Mouse (Mus musculus) forebrain, embryonic 16.5 days (tissue): ENCODE measurements at regions not wholly inside any gene's neighbourhood (a gene's known extent, or its start where the extent isn't known, plus 50 kb on each side); places are given as distances from the start of the nearest gene placed in this dataset.
A peak's percentile ranks its signal among the peaks of the same experiment; 100 is the strongest.

Experiments used
- ATAC-seq: fragments of 200-750 bp; cut with Nextera tagmentation; 2 replicates; pipeline ENCODE4 v1.8.0; 2017; ENCODE audit warnings: mild to moderate bottlenecking, moderate library complexity
- H3K27ac ChIP-seq: fragments of 300-500 bp; sonication (generic); 2 replicates; pipeline ENCODE4 v1.5.1; 2014; ENCODE audit warnings: low read length, control low read depth
- H3K27me3 ChIP-seq: fragments of 300-500 bp; sonication (generic); replicated peaks from 2 replicates; pipeline ENCODE4 v1.6.1; 2014; ENCODE audit warnings: low read length; ENCODE audit not compliant: control insufficient read depth, insufficient read depth
- H3K36me3 ChIP-seq: fragments of 300-500 bp; sonication (generic); 2 replicates; pipeline ENCODE4 v1.6.1; 2014; ENCODE audit not compliant: control insufficient read depth, insufficient read depth
- H3K4me1 ChIP-seq: fragments of 300-500 bp; sonication (generic); replicated peaks from 2 replicates; pipeline ENCODE4 v1.6.1; 2014; ENCODE audit warnings: low read length; ENCODE audit not compliant: control insufficient read depth, insufficient read depth
- H3K4me2 ChIP-seq: fragments of 300-500 bp; sonication (generic); 2 replicates; pipeline ENCODE4 v1.6.1; 2014; ENCODE audit warnings: mild to moderate bottlenecking, low read length, control low read depth
- H3K4me3 ChIP-seq: fragments of 300-500 bp; sonication (generic); replicated peaks from 2 replicates; pipeline ENCODE4 v1.5.1; 2014; ENCODE audit warnings: mild to moderate bottlenecking, low read length, control low read depth
- H3K9ac ChIP-seq: fragments of 300-500 bp; sonication (generic); replicated peaks from 2 replicates; pipeline ENCODE4 v1.6.1; 2014; ENCODE audit warnings: low read depth, low read length, control low read depth
- H3K9me3 ChIP-seq: fragments of 300-500 bp; sonication (generic); 2 replicates; pipeline ENCODE4 v1.6.1; 2016; ENCODE audit warnings: low read length; ENCODE audit not compliant: control insufficient read depth
- WGBS: fragments of 180-500 bp; shearing (Covaris S2); extraction: QIAGEN DNeasy Blood & Tissue Kit; methylation state at CpG from one replicate; pipeline ENCODE4 v1.1.7; 2014; 5-methylcytosine and 5-hydroxymethylcytosine counted together

DNA sequence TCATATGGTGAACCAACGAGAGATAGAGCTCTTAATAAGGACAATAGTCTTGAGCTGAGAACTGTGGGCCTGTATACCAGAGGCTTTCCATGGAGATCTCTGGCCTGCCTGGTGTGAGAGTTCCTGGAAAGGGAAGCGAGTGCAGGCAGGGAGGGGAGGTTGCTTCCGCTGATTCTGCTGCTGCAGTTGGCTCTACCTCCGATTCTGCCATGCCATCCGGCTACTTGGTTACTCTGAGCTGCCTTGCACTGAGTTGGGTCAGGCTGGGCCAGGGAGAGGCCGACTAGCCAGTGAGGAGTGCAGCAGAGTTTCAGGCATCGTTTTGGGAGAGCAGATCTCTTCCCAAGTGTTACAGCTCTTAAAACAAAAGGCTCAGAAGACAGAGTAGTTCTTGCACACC lies 285.2 kb downstream of the Dhx35 start:
- 78% methylated on average over 7 of the region's 7 CpGs for WGBS
- H3K4me2 ChIP-seq, result no peak overlapping the region
- H3K27ac ChIP-seq, result no peak overlapping the region
- H3K9ac ChIP-seq, result no peak overlapping the region
- H3K4me1 ChIP-seq, result peaks cover 9% of the 10 kb centered on the region; the same call in 1 of the 2 replicates
- H3K27me3 ChIP-seq, result no peaks in the 10 kb centered on the region
- no peak overlapping the region for H3K4me3 ChIP-seq
- no peak for ATAC-seq
- no peaks in the 10 kb centered on the region for H3K36me3 ChIP-seq
- no peaks in the 10 kb centered on the region for H3K9me3 ChIP-seq

- Histone ChIP-seq H3K4me1 (peaks cover 9% of the 10 kb centered on the region; the same call in 1 of the 2 replicates), H3K36me3 (no peaks in the 10 kb centered on the region), H3K9me3 (no peaks in the 10 kb centered on the region), H3K9ac (no peak overlapping the region; the same call in 1 of the 2 replicates), H3K4me2 (peak overlapping the region; percentile 34), H3K27me3 (no peaks in the 10 kb centered on the region), H3K27ac (peak overlapping the region; percentile 41), H3K4me3 (no peak overlapping the region)
- 36% methylated on average over 19 of the region's 19 CpGs for WGBS
- peak; percentile 79 for ATAC-seq
These were observed 286.4 kb downstream of the Dhx35 start for GRCm38 (mm10) chr2:159080784-159081544.

DNA sequence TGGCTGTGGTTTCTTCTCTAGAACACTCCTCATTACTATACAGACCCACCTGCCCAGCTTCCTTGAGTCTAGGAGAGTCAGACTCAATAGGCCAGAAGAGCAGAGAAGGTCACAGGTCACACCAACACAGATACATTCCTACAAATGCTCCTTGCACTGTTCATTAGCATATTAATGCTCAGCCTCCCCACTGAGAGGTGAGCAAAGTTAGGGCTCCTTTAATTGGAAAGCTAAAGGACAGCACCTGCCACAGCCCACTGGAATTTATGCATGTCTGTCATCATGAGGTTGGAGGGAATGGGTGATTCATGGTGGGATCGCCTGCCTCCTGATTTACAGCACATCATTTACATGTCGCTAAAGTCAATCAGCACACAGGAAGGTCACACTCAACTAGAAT lies 292.2 kb downstream of the Dhx35 start:
- Histone ChIP-seq H3K9ac (no peak overlapping the region), H3K4me1 (no peaks in the 10 kb centered on the region), H3K27me3 (no peaks in the 10 kb centered on the region), H3K36me3 (no peaks in the 10 kb centered on the region), H3K27ac (no peak overlapping the region), H3K9me3 (no peaks in the 10 kb centered on the region), H3K4me2 (no peak overlapping the region), H3K4me3 (no peak overlapping the region)
- WGBS, result 74% methylated on average over 2 of the region's 2 CpGs
- ATAC-seq, result no peak

DNA sequence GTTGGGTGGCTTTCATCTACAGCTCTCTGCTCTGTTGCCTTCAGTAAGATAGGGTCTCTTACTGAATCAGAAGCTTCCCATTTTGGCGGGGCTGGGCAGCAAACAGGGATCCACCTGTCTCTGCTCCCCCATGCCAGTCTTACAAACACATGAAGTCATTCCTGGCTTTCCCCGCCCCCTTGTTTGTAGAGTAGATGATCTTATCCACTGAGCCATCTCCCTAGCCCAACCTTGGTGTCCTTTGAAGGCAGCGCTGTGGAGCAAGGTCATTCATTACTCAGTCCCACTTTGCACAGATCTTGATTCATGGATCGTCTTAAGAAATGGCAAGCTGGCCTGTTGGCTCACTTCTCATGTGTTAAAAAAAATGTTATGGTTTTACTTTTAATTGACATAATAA lies 293.6 kb downstream of the Dhx35 start:
- ATAC-seq, result no peak
- Histone ChIP-seq H3K36me3 (no peaks in the 10 kb centered on the region), H3K4me3 (no peak overlapping the region), H3K27me3 (no peaks in the 10 kb centered on the region), H3K9me3 (no peaks in the 10 kb centered on the region), H3K27ac (no peak overlapping the region), H3K4me2 (no peak overlapping the region), H3K4me1 (no peaks in the 10 kb centered on the region), H3K9ac (no peak overlapping the region)
- WGBS, result 85% methylated on average over 4 of the region's 4 CpGs

GRCm38 (mm10) chr2:159096667-159097066 lies 302.1 kb downstream of the Dhx35 start:
- Histone ChIP-seq H3K9ac (no peak overlapping the region), H3K27ac (no peak overlapping the region), H3K36me3 (no peaks in the 10 kb centered on the region), H3K4me1 (peaks cover 5% of the 10 kb centered on the region), H3K9me3 (no peaks in the 10 kb centered on the region), H3K27me3 (no peaks in the 10 kb centered on the region), H3K4me3 (no peak overlapping the region), H3K4me2 (no peak overlapping the region)
- WGBS, result 30% methylated on average over 2 of the region's 2 CpGs
- ATAC-seq, result peak; percentile 59; the same call in 1 of the 2 replicates

DNA sequence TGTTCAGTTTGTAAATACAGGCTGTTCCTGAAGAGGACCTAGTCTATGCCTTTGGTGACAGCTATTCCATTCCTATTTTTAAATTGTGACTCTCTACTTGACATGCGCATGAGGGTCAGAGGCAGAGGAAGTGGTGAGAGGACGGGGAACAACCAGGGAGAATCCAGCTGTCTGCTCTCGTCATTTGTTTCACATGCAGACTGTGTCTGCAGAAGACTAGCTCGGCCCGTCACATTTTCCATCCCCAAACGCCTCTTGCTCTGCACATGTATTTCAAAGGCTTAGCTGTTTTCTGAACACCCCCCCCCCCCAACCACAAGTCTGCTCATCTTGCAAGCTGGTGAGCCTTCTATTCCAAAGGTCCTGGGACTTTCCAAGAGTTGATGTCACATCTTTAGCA lies 339.4 kb downstream of the Dhx35 start:
- H3K4me1 ChIP-seq, result no peaks in the 10 kb centered on the region
- H3K4me2 ChIP-seq, result no peak overlapping the region
- H3K4me3 ChIP-seq, result no peak overlapping the region
- H3K36me3 ChIP-seq, result no peaks in the 10 kb centered on the region
- ATAC-seq, result no peak
- 88% methylated on average over 6 of the region's 6 CpGs for WGBS
- H3K9me3 ChIP-seq, result no peaks in the 10 kb centered on the region; the same call in 1 of the 2 replicates
- no peak overlapping the region for H3K9ac ChIP-seq
- H3K27ac ChIP-seq, result no peak overlapping the region
- H3K27me3 ChIP-seq, result no peaks in the 10 kb centered on the region

DNA sequence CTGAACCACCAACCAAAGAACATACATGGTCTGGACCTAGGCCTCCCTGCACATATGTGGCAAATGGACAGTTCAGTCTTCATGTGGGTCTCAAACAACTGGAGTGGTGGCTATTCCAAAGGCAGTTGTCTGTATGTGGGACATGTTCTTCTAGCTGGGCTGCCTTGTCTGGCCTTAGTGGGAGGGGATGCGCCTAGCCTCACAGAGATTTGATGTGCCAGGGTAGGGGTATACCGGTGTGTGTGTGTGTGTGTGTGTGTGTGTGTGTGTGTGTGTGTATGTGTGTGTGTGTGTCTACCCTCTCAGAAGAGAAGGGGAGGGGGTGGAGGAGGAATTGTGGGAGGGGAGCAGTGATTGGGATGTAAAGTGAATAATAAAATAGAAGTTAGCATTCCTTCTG lies 344.0 kb downstream of the Dhx35 start:
- Histone ChIP-seq H3K9me3 (no peaks in the 10 kb centered on the region), H3K27ac (no peak overlapping the region), H3K9ac (no peak overlapping the region), H3K27me3 (no peaks in the 10 kb centered on the region), H3K4me2 (no peak overlapping the region), H3K4me3 (no peak overlapping the region), H3K36me3 (no peaks in the 10 kb centered on the region), H3K4me1 (no peaks in the 10 kb centered on the region)
- ATAC-seq, result no peak
- 98% methylated on average over 2 of the region's 2 CpGs for WGBS

DNA sequence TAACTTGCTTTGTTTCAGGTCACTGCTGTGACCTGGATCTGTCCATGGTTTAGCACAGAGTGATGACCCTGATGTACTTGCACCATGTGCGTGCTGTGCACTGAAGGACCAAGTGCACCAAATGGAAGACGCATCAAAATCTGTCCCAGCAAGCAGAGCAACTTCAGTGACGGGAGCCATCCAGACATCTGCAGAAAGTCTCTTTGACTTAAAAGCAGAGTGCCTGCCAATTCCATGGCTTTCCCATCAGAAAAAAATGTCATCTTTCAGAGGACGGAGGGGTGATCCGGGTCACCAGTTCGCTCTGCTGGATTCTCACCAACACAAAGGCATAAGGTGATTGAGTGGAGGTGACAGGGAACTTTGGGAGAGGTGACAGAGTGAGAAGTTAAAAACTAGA lies 351.4 kb downstream of the Dhx35 start:
- no peak overlapping the region for H3K4me3 ChIP-seq
- H3K9me3 ChIP-seq, result no peaks in the 10 kb centered on the region
- H3K27ac ChIP-seq, result no peak overlapping the region
- H3K36me3 ChIP-seq, result no peaks in the 10 kb centered on the region
- H3K27me3 ChIP-seq, result no peaks in the 10 kb centered on the region
- 94% methylated on average over 6 of the region's 6 CpGs for WGBS
- no peak overlapping the region for H3K9ac ChIP-seq
- H3K4me2 ChIP-seq, result no peak overlapping the region
- no peak for ATAC-seq
- no peaks in the 10 kb centered on the region for H3K4me1 ChIP-seq

GRCm38 (mm10) chr2:159163985-159164384 lies 369.4 kb downstream of the Dhx35 start:
- Histone ChIP-seq H3K9me3 (no peaks in the 10 kb centered on the region), H3K4me2 (no peak overlapping the region), H3K27ac (no peak overlapping the region), H3K36me3 (no peaks in the 10 kb centered on the region), H3K4me3 (no peak overlapping the region), H3K9ac (no peak overlapping the region), H3K27me3 (no peaks in the 10 kb centered on the region), H3K4me1 (no peaks in the 10 kb centered on the region)
- no peak for ATAC-seq
- 40% methylated on average over 7 of the region's 7 CpGs for WGBS
